Mouse (Mus musculus) adrenal gland, postnatal 25 days (tissue): ENCODE data around the gene Mrm1. TPM values are rescaled to one million over a fixed set of nuclear protein-coding genes. Genes with fewer than 3 reads are reported as not detected.
"Not testable (repeated sequence)": the region's sequence is repeated elsewhere in the genome, so short reads cannot be mapped to it uniquely, and the experiment has no call there.

Experiments used
- DNase-seq: peaks from one replicate; pipeline ENCODE4 v3.0.0; 2021; ENCODE audit warnings: mixed read lengths
- long read RNA-seq: library from polyadenylated mRNA; stranded (forward); transcript quantifications from one replicate; pipeline ENCODE4 v2.0.0, GENCODE M21; 2021
- total RNA-seq: library from RNA; stranded (reverse); gene quantifications from 2 replicates; pipeline ENCODE4 v1.2.3, GENCODE M21; 2021

The Mrm1 gene
- 16.9 and 21.8 TPM in 2 replicates for total RNA-seq
- long read RNA-seq, transcript Mrm1-201 (5 exons, 2,477 nt): major isoform, 24 of 32 reads
- long read RNA-seq, partial matches to known transcripts: 7 of 32 reads
- long read RNA-seq, other reads (novel, unspliced or antisense): 1 of 32 reads

- peak; percentile 96 for DNase-seq
Measured at GRCm38 (mm10) chr11:84818961-84819692, at the start of gene Mrm1. Mrm1 (minus strand) TSS chr11:84819515.

- DNase-seq: no peak
Measured at GRCm38 (mm10) chr11:84868786-84869259, 49.5 kb upstream of the Mrm1 start.

GRCm38 (mm10) chr11:84867586-84867985, 48.3 kb upstream of the Mrm1 start:
- no peak for DNase-seq

GRCm38 (mm10) chr11:84865268-84865667, 46.0 kb upstream of the Mrm1 start:
- DNase-seq: no peak

- DNase-seq: no peak
Measured at GRCm38 (mm10) chr11:84855285-84855684, 36.0 kb upstream of the Mrm1 start.

GRCm38 (mm10) chr11:84847475-84848090, 28.3 kb upstream of the Mrm1 start:
- DNase-seq: peak; percentile 66

GRCm38 (mm10) chr11:84846741-84847474, 27.6 kb upstream of the Mrm1 start:
- DNase-seq: no peak

GRCm38 (mm10) chr11:84839330-84839729, 20.0 kb upstream of the Mrm1 start:
- DNase-seq: no peak

- not testable (repeated sequence) for DNase-seq
Measured at GRCm38 (mm10) chr11:84829495-84829894, 10.2 kb upstream of the Mrm1 start.

GRCm38 (mm10) chr11:84828516-84829399, 9.4 kb upstream of the Mrm1 start, which contains the start of gene Dhrs11:
Dhrs11 (minus strand) TSS chr11:84828994.
- DNase-seq: peak; percentile 97

- no peak for DNase-seq
Measured at GRCm38 (mm10) chr11:84827901-84828503, 8.7 kb upstream of the Mrm1 start.

- DNase-seq: no peak
Measured at GRCm38 (mm10) chr11:84827492-84827891, 8.2 kb upstream of the Mrm1 start.

- DNase-seq: peak; percentile 86
Measured at GRCm38 (mm10) chr11:84826185-84826584, 6.9 kb upstream of the Mrm1 start.

- DNase-seq: no peak
Measured at GRCm38 (mm10) chr11:84825261-84825807, 6.0 kb upstream of the Mrm1 start.

GRCm38 (mm10) chr11:84823484-84823897, 4.2 kb upstream of the Mrm1 start:
- no peak for DNase-seq

- no peak for DNase-seq
Measured at GRCm38 (mm10) chr11:84822487-84822886, 3.2 kb upstream of the Mrm1 start.

- DNase-seq: no peak
Measured at GRCm38 (mm10) chr11:84821131-84821770, 1.9 kb upstream of the Mrm1 start.

- peak; percentile 80 for DNase-seq
Measured at GRCm38 (mm10) chr11:84818085-84818960, 992 bp downstream of the Mrm1 start.

GRCm38 (mm10) chr11:84817362-84817761, 2.0 kb downstream of the Mrm1 start:
- no peak for DNase-seq
